Mouse (Mus musculus): Measurements from ENCODE around the gene Grm5.

The Grm5 gene

DNA sequence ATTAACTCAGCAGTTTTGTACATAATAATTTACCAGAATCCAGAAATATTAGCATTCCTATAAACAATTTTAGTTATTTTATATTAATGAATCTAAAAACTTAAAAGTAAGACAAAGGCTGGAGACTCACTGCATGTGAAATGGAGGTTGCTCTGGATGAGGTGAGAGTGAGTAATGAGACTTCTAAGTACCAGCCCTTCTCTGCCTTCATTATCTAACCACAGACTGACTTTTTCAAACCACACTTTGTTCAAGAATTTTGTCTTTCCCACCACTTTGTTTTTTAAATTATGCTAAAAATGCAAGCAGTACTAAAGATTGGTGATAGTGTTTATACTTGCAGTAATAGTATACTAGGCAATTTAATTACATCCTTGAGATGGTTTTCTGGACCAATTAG, 259.5 kb downstream of the Grm5 start:
- DNase-seq (ENCODE audit: extremely low read depth, insufficient read length, low spot score) = no peak

GRCm38 (mm10) chr7:87846082-87846481, 262.1 kb downstream of the Grm5 start:
- DNase-seq (ENCODE audit: extremely low read depth, insufficient read length, low spot score) = no peak

GRCm38 (mm10) chr7:87925956-87926355, 342.0 kb downstream of the Grm5 start:
- no peak for DNase-seq (ENCODE audit: extremely low read depth, insufficient read length, low spot score)

DNA sequence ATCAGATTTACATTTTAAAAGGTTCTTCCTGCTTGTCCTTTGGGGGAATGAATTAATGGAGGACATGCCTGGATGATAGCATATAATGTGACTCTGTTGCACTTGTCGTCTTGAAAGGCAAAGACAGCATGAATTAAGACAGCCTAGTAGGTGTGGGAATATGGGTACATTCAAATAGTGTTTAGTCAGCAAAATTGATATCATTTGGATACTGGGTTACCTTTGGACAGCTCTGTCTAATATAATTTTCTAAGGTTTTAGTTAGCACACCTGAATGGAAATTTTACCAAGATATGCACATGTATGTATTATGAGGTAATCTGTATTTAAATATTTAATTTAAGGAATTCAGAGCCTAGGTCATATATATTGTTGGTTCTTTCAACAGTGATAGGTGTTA, 353.4 kb downstream of the Grm5 start:
- DNase-seq (ENCODE audit: extremely low read depth, insufficient read length, low spot score) = no peak

- DNase-seq (ENCODE audit: extremely low read depth, insufficient read length, low spot score) = no peak
These were observed 354.3 kb downstream of the Grm5 start for GRCm38 (mm10) chr7:87938265-87938664.

DNA sequence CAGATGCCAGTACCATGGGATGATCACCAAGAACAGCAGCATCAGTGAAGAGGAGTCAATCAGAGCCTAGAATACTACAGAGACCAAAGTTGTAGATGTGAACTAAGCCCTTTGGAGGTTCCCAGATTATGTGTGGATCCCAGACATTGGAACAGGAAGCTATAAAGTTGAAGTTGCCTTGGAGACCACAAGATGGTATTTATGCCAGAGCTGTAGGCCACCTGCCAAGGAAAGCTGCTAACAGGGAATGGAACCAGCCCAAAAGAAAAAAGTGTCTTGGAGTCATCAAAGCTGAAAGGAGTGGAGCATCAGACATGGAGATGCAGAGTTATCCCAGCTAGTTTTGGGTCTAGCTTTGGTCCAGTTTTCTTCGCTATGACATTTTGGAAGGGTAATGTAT, 366.2 kb downstream of the Grm5 start:
- no peak for DNase-seq (ENCODE audit: extremely low read depth, insufficient read length, low spot score)

GRCm38 (mm10) chr7:87973216-87973615, 389.2 kb downstream of the Grm5 start:
- no peak for DNase-seq (ENCODE audit: extremely low read depth, insufficient read length, low spot score)

DNA sequence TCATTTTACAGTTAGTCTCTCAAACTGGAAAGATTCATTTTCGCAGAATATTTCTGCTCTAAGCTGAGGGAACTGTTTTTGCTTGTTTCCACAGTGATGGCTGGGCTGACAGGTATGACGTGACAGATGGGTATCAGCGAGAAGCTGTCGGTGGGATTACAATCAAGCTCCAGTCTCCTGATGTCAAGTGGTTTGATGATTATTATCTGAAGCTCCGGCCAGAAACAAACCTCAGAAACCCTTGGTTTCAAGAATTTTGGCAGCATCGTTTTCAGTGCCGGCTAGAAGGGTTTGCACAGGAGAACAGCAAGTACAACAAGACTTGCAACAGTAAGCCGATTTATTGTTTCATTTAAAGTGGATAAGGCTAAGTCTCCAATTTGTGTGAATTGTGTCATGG, 391.1 kb downstream of the Grm5 start:
- no peak for DNase-seq (ENCODE audit: extremely low read depth, insufficient read length, low spot score)

GRCm38 (mm10) chr7:87983494-87983893, 399.5 kb downstream of the Grm5 start:
- no peak for DNase-seq (ENCODE audit: extremely low read depth, insufficient read length, low spot score)

GRCm38 (mm10) chr7:88014451-88014850, 430.5 kb downstream of the Grm5 start:
- no peak for DNase-seq (ENCODE audit: extremely low read depth, insufficient read length, low spot score)

GRCm38 (mm10) chr7:88027411-88028132, 443.6 kb downstream of the Grm5 start:
- no peak for DNase-seq (ENCODE audit: extremely low read depth, insufficient read length, low spot score)

DNA sequence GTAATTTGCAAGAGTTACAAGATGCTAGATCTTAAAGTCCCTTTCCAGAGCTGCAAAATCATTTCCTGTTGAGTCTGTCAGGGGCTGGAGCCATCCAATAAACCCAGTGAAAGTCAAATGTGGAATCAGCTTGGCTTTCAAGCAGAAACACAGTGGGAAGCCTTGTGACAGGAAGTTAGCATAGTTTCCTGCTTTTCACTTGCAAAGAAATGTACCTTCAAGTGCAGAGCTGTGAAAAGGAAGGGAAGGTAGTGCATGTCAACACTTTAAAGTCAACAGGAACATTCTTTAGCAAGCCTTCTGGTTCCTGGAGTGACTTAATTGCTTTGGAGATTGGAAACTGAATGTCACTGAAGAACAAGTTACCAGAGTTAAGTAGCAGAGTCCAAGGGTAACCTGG, 463.4 kb downstream of the Grm5 start:
- DNase-seq (ENCODE audit: extremely low read depth, insufficient read length, low spot score) = no peak

DNA sequence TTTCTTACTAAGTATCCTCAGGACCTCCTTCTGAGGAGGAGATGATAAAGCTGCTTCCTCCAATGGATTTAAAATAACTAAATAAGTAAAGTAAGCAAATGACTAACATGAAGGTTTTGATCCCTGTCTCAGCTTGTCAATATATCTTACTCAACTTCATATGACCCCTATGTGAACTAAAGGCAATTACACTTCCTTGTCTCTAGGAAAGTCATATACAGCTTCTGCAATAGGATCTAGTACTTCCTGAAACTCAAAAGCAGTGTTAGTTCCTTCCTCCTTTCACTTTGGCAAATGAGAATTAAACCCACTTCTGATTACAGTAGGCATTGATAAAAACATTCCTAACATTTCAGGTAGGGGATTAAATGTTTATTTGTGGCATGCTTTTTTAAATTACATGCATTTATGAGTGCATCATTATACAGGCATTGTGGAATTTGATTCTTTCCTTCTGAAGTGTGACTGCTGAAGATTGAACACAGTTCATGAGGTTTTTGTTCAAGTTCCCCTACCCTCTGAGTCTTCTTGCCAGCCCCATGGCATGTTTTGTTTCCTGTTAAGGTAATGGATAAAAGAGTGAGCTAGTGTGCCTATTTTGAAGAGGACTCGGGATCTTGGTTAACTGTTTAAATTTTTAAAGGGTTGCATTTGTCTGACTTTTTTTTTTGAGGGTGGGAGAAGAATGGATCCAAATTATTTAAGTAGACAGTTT, 470.4 kb downstream of the Grm5 start:
- no peak for DNase-seq (ENCODE audit: extremely low read depth, insufficient read length, low spot score)

DNA sequence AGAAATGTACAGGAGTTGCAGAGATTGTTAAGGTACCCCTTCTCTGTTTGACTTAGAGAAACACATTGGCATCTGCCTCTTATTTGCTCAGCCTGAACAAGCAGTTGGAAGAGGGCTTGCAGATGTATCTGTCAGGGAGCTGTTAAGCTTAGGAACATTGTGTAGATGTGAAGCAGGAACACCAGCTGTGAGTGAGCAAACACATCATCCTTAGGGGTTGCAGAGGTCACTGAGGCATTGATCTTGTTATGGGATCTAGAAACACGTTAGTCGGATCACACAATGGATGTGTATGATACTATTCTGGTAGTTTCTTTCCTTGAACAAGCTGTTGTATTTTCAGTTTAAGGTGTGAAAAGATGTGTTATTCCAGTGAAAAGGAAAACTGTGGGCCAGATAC, 472.5 kb downstream of the Grm5 start:
- no peak for DNase-seq (ENCODE audit: extremely low read depth, insufficient read length, low spot score)

DNA sequence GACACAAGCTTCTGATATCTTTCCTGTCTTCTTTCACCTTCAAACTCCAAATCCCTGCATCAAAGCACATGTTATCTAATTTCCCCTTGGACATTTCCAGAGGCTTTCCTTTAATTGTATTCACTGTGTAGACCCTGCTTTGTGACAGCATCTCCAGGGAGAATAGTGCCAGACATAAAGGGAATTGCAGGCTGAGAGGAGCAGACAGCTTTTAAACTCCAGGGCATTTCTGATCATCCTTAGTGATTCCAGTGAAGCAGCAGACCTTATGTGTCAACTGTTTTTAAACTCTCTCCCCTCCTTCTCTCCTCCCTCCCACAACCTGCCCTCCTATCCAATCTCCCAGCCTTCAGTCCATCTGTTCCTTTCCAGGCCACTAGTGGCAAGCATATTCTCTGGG, 507.1 kb downstream of the Grm5 start:
- DNase-seq (ENCODE audit: extremely low read depth, insufficient read length, low spot score) = no peak

DNA sequence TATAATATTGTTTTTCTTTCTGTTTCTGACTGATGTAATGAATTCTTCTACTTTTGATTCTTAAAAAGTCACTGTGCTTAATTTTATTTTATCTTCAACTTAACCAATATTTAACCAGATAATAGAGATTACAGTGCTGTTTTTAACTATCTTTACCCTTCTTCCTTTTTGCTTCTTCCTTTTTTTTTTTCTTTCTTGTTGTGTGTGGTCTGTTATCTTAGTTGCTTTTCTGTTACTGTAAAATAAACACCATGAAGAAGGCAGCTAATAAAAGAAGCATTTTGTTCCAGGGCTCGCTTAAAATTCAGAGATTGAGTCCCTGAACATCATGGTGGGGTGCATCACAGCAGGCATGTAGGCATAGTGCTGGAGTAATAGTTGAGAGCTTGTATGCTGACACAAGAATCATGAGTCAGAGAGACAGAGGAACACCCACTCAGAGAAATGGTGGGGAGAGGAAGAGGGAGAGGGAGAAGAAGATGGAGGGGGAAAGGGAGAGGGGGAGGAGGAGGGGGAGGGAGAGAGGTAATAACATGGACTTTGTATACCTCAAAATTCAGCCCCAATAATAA, 512.7 kb downstream of the Grm5 start:
- DNase-seq (ENCODE audit: extremely low read depth, insufficient read length, low spot score) = no peak

GRCm38 (mm10) chr7:88097715-88098114, 513.7 kb downstream of the Grm5 start:
- no peak for DNase-seq (ENCODE audit: extremely low read depth, insufficient read length, low spot score)

GRCm38 (mm10) chr7:88116724-88117409, 532.9 kb downstream of the Grm5 start:
- no peak for DNase-seq (ENCODE audit: extremely low read depth, insufficient read length, low spot score)

DNA sequence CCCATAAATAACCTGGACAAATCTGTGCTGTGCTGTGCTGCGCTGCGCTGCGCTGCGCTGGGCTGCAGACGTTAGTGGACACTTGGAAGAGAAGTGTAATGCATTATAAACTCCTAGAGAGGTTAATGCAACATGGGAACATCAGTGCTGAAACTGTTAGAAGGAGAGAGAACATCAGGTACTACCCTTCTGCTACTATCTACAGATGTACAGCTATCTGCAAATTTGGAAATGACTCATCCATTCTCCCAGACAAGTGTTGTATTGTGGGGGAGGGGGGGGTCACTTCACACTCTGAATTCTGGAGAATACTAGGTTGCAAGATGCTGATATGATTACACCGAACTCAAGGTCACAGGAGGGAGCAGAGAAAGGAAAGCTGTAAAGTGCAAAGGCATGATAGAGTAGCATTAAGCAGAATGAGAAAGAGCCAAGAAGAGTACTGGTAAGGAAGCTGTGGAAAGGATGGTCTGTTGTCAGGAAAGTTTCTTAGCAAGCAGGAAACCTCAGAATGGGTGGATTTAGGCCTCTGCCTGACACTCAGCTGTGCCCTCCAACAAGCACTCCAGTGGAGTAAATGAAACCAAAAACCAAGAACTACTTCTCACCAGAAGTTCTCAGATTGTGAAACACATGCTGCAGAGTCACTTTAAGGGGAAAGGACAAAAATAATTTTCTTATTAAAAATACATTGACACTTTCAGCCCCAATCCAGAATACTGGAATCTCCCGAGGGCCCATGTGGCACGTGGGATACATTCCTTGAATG, 544.3 kb downstream of the Grm5 start:
- DNase-seq (ENCODE audit: extremely low read depth, insufficient read length, low spot score) = no peak

GRCm38 (mm10) chr7:88129536-88130487, 545.8 kb downstream of the Grm5 start:
- DNase-seq (ENCODE audit: extremely low read depth, insufficient read length, low spot score) = peak; percentile 4
